Mouse (Mus musculus) C2C12 (cell line): ENCODE measurements around the gene Ubxn11. TPM values are rescaled to one million over a fixed set of nuclear protein-coding genes. Genes with fewer than 3 reads are reported as not detected.
"Not testable (repeated sequence)": the region's sequence is repeated elsewhere in the genome, so short reads cannot be mapped to it uniquely, and the experiment has no call there.

Experiments used
- H3K27me3 ChIP-seq: one replicate; pipeline ENCODE4 v1.6.1; 2011; ENCODE audit not compliant: control insufficient read depth, insufficient read depth, insufficient read length
- H3K36me3 ChIP-seq: one replicate; pipeline ENCODE4 v1.6.1; 2011; ENCODE audit not compliant: control insufficient read depth, insufficient read depth
- H3K4me3 ChIP-seq: one replicate; pipeline ENCODE4 v1.5.1; 2011; ENCODE audit warnings: mild to moderate bottlenecking, control low read depth; ENCODE audit not compliant: poor library complexity, insufficient read depth, severe bottlenecking
- H3K79me2 ChIP-seq: one replicate; pipeline ENCODE4 v1.6.1; 2011; ENCODE audit not compliant: control insufficient read depth, insufficient read depth
- H3K79me3 ChIP-seq: one replicate; pipeline ENCODE4 v1.6.1; 2011; ENCODE audit warnings: low read depth, control low read depth
- H3ac ChIP-seq: one replicate; pipeline ENCODE3; 2011; ENCODE audit warnings: low read depth; ENCODE audit not compliant: control insufficient read depth, insufficient read length
- CEBPB ChIP-seq: IDR thresholded peaks from one replicate; pipeline ENCODE4 v1.6.1; 2011; ENCODE audit warnings: low read depth, mild to moderate bottlenecking, control low read depth, moderate library complexity
- CTCF ChIP-seq: IDR thresholded peaks from one replicate; pipeline ENCODE4 v1.5.1; 2011; ENCODE audit not compliant: control insufficient read depth, insufficient read depth, insufficient read length
- FOSL1 ChIP-seq: IDR thresholded peaks from one replicate; pipeline ENCODE4 v1.8.0; 2011; ENCODE audit warnings: mild to moderate bottlenecking, low read length; ENCODE audit not compliant: poor library complexity, insufficient read depth, severe bottlenecking
- MAX ChIP-seq: IDR thresholded peaks from one replicate; pipeline ENCODE4 v1.6.1; 2011; ENCODE audit warnings: mild to moderate bottlenecking, control low read depth
- MYOD1 ChIP-seq: IDR thresholded peaks from one replicate; pipeline ENCODE4 v1.6.1; 2011; ENCODE audit warnings: low read depth; ENCODE audit not compliant: control insufficient read depth, insufficient read length
- MYOG ChIP-seq: IDR thresholded peaks from one replicate; pipeline ENCODE4 v1.6.1; 2011; ENCODE audit not compliant: control insufficient read depth, insufficient read length; ENCODE audit errors: extremely low read depth
- USF1 ChIP-seq: IDR thresholded peaks from one replicate; pipeline ENCODE4 v1.6.1; 2011; ENCODE audit warnings: low read depth, mild to moderate bottlenecking, control low read depth, moderate library complexity
- polyA plus RNA-seq: library from polyadenylated mRNA; unstranded; fragments of >200 nt; fragmentation: generic; extraction: Trizol; gene quantifications from one replicate; pipeline ENCODE4 v1.2.1, GENCODE M21; 2012; ENCODE audit warnings: missing spikeins

Gene Ubxn11
- polyA plus RNA-seq, 1 experiment = 0.80 TPM

DNA sequence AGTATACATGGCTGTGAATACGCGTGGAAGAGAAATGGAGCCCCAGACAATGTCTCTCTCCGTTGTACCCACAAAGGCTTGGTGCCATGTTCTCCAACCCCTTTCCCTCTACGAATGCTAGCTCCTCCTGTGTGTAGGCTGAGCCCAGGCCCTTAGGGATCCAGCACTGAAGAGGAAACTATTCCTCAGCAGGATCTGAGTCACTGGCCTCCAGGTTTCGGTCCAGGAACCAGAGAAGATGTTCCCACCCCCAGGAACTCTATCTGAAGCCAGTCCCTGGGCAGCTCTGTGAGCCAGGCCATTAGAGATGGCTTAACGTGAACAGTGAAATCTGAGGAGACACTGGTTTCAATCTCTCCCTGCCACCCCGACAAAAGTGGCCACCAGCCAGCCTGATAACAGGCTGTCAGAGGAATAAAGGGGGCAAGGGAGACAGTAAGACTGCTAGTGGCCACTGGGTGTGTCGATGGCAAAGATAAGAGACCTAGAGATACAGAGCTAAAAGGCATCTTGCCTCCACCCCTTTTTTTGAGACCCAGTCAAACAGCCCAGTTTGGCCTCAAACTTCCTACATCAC, 30.2 kb downstream of the Ubxn11 start:
- H3K4me3 ChIP-seq = no peak overlapping the region
- H3K27me3 ChIP-seq = no peaks in the 10 kb centered on the region
- H3K79me2 ChIP-seq = peaks cover 9% of the 10 kb centered on the region
- peaks cover 4% of the 10 kb centered on the region for H3K79me3 ChIP-seq
- no peaks in the 10 kb centered on the region for H3K36me3 ChIP-seq
- no peak for TF ChIP-seq CEBPB
- no peak for TF ChIP-seq FOSL1
- TF ChIP-seq USF1 = no peak
- no peak for TF ChIP-seq CTCF
- no peak for TF ChIP-seq MAX
- no peak for TF ChIP-seq MYOG
- no peak for TF ChIP-seq MYOD1
- H3ac ChIP-seq = no peak overlapping the region

DNA sequence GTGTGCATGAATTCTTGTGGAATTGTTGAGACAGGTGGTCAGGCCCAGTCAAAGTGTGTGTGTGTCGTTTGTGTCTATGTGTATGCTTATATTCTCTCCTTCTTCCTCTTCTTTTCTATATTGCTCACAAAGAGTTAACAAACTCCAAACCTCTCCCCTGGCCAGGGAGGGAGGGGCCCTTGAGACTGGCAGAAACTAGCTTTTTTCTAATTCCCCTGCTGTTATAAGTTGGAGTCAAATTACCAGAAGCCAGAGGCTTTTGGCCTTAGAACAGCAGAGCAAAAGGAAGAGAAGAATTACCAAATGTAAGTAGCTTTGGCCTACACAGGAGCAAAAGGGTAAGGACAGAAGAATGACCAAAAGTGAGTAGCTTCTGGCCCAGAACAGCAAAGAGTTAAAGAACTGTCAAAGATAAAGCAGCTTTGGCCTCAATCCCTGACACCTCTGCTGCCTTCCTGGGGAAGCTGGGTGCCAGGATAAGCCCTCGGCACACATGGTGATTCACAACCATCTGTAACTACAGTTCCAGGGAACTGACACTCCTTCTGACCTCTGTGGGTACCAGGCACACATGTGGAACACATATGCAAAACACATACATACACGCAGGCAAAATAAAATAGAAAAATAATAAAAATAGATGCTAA, 34.0 kb downstream of the Ubxn11 start:
- TF ChIP-seq USF1 (no peak), MYOD1 (no peak), CEBPB (no peak), MAX (no peak), FOSL1 (no peak), CTCF (no peak), MYOG (no peak)
- no peaks in the 10 kb centered on the region for H3K79me2 ChIP-seq
- no peaks in the 10 kb centered on the region for H3K27me3 ChIP-seq
- H3K4me3 ChIP-seq = no peak overlapping the region
- no peaks in the 10 kb centered on the region for H3K36me3 ChIP-seq
- H3K79me3 ChIP-seq = no peaks in the 10 kb centered on the region
- no peak overlapping the region for H3ac ChIP-seq

DNA sequence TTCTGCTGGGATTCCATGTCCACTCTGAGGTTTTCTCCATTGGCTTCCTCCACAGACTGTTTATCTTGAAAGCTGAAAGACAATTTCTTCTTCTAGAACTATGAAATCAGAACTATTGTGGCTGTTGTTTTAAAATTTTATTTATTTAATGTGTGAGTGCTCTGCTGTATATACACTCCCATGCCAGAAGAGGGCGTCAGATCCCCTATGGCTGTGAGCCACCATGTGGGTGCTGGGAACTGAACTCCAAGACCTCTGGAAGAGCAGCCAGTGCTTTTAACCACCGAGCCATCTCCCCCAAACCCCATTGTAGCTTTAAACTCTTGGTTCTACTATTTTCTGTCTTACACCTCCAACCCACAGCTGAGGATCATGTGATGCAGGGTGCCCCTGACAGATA, 36.5 kb downstream of the Ubxn11 start:
- Histone ChIP-seq H3K27me3 (no peaks in the 10 kb centered on the region), H3K36me3 (peaks cover 4% of the 10 kb centered on the region), H3K4me3 (no peak overlapping the region), H3ac (no peak overlapping the region), H3K79me3 (no peaks in the 10 kb centered on the region), H3K79me2 (no peaks in the 10 kb centered on the region)
- TF ChIP-seq USF1 = no peak

DNA sequence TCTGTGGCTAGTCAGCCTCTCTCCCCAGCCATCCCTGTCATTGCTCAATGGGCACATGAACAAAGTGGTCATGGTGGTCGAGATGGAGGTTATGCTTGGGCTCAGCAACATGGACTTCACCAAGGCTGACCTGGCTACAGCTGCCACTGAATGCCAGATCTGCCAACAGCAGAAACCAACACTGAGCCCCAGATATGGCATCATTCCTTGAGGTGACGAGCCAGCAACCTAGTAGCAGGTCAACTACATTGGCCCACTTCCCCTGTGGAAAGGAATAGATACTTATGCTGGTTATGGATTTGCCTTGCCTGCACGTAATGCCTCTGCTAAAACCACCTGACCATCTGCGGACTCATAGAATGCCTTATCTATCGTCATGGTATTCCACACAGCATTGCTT, 41.9 kb downstream of the Ubxn11 start:
- not testable (repeated sequence) for H3K4me3 ChIP-seq, H3ac ChIP-seq, H3K27me3 ChIP-seq, H3K79me3 ChIP-seq, H3K79me2 ChIP-seq
- peaks cover 29% of the 10 kb centered on the region for H3K36me3 ChIP-seq

DNA sequence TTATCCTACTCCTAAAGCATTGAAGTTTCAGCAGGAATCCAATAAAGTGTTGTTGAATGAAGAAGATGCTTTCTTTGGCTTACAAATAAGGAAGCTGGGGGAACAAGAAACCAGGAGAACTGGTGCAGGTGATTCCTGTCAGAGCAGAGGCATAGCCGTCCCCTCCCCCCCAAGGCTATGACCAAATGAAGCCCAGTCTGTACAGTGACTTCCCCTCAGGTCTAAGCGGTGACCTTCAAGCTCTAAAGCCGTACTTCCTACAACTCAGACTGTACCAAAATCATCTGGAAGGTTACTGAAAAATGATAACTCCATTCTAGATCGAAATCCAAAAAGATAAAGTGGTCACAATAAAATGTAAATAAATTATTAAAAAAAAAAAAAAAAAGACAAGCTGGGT, 47.0 kb downstream of the Ubxn11 start:
- Histone ChIP-seq H3K27me3 (no peaks in the 10 kb centered on the region), H3ac (no peak overlapping the region), H3K79me2 (no peaks in the 10 kb centered on the region), H3K4me3 (no peak overlapping the region), H3K79me3 (no peaks in the 10 kb centered on the region), H3K36me3 (peaks cover 32% of the 10 kb centered on the region)
- TF ChIP-seq MYOD1 = no peak

DNA sequence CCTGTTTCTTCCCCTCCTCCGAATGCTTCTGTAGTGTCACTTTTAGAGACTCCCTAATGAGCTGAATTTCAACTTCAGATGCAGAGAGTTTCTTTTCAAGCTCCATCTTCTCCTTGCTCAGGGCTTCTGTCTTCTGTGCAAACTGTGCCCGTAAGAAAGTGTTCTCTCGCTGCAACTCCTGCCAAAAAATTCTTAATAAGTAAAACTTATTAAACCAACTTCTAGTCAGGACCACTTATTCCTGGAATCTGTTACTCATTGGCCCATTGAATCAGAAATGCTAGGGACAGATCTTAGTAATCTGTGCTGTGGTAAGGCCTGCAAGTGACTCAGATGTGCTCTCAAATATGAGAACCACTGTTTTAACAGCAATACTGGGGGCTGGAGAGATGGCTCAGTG, 49.7 kb downstream of the Ubxn11 start:
- no peak overlapping the region for H3ac ChIP-seq
- TF ChIP-seq MAX (no peak), FOSL1 (no peak)
- no peaks in the 10 kb centered on the region for H3K79me2 ChIP-seq
- no peak overlapping the region for H3K4me3 ChIP-seq
- no peaks in the 10 kb centered on the region for H3K27me3 ChIP-seq
- H3K79me3 ChIP-seq = no peaks in the 10 kb centered on the region
- H3K36me3 ChIP-seq = peaks cover 41% of the 10 kb centered on the region

DNA sequence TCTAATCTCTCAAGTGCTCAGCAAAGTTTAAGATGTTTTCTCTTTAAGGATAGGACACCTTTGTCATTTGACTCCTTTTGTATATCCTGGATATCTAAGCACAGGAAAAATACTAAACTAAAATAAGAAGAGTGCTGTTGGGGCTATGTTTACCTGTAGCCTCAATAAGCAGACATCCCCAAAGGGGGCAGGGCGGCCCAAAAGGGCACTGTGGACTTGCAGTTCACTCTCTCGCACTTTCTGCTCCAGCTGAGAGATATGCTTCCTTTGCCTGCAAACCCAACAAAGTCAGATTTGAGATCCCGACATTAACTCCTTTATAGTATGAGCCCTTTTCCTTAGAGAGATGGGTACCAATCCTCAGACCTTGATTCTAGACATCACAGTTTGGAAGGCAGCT, 51.3 kb downstream of the Ubxn11 start:
- Histone ChIP-seq H3K79me2 (no peaks in the 10 kb centered on the region), H3K79me3 (no peaks in the 10 kb centered on the region), H3K36me3 (peaks cover 26% of the 10 kb centered on the region), H3K27me3 (no peaks in the 10 kb centered on the region), H3ac (no peak overlapping the region), H3K4me3 (no peak overlapping the region)
- no peak for TF ChIP-seq MYOD1
- no peak for TF ChIP-seq CTCF
- TF ChIP-seq MAX = no peak
- no peak for TF ChIP-seq FOSL1
- TF ChIP-seq CEBPB = no peak
- TF ChIP-seq USF1 = no peak
- no peak for TF ChIP-seq MYOG
